Mouse (Mus musculus) stomach, embryonic 15.5 days (tissue): Measurements from ENCODE around the gene Cic. TPM values are rescaled to one million over a fixed set of nuclear protein-coding genes. Genes with fewer than 3 reads are reported as not detected.

Experiments
- ATAC-seq: fragments of 200-750 bp; cut with Nextera tagmentation; 2 replicates; pipeline ENCODE4 v1.8.0; 2017; ENCODE audit warnings: low read depth, moderate number of reproducible peaks, moderate TSS enrichment; ENCODE audit not compliant: insufficient read depth, low FRiP score
- H3K27ac ChIP-seq: fragments of 300-500 bp; sonication (generic); 2 replicates; pipeline ENCODE4 v1.5.1; 2015; ENCODE audit warnings: mild to moderate bottlenecking, inconsistent platforms
- H3K27me3 ChIP-seq: fragments of 300-500 bp; sonication (generic); replicated peaks from 2 replicates; pipeline ENCODE4 v1.6.1; 2015; ENCODE audit warnings: inconsistent platforms
- H3K36me3 ChIP-seq: fragments of 300-500 bp; sonication (generic); 2 replicates; pipeline ENCODE4 v1.6.1; 2015; ENCODE audit warnings: inconsistent platforms
- H3K4me1 ChIP-seq: fragments of 300-500 bp; sonication (generic); 2 replicates; pipeline ENCODE4 v1.6.1; 2015; ENCODE audit warnings: inconsistent platforms
- H3K4me2 ChIP-seq: fragments of 300-500 bp; sonication (generic); 2 replicates; pipeline ENCODE4 v1.6.1; 2015; ENCODE audit warnings: mild to moderate bottlenecking, inconsistent platforms
- H3K4me3 ChIP-seq: fragments of 300-500 bp; sonication (generic); replicated peaks from 2 replicates; pipeline ENCODE4 v1.5.1; 2015; ENCODE audit warnings: inconsistent platforms
- H3K9ac ChIP-seq: fragments of 300-500 bp; sonication (generic); 2 replicates; pipeline ENCODE4 v1.6.1; 2015; ENCODE audit warnings: inconsistent platforms
- H3K9me3 ChIP-seq: fragments of 300-500 bp; sonication (generic); 2 replicates; pipeline ENCODE4 v1.6.1; 2016; ENCODE audit warnings: inconsistent platforms
- WGBS: fragments of 180-500 bp; shearing (Covaris S2); methylation state at CpG from one replicate; pipeline ENCODE4 v1.1.7; 2015; 5-methylcytosine and 5-hydroxymethylcytosine counted together
- polyA plus RNA-seq: library from polyadenylated mRNA; unstranded; fragments of >200 nt; fragmentation: Nextera tagmentation; extraction: Ambion mirVana; gene quantifications from 2 replicates; pipeline ENCODE4 v1.2.1, GENCODE M21; 2015

Cic gene
- polyA plus RNA-seq, 1 experiment from 2014 or later: 36.4 TPM

DNA sequence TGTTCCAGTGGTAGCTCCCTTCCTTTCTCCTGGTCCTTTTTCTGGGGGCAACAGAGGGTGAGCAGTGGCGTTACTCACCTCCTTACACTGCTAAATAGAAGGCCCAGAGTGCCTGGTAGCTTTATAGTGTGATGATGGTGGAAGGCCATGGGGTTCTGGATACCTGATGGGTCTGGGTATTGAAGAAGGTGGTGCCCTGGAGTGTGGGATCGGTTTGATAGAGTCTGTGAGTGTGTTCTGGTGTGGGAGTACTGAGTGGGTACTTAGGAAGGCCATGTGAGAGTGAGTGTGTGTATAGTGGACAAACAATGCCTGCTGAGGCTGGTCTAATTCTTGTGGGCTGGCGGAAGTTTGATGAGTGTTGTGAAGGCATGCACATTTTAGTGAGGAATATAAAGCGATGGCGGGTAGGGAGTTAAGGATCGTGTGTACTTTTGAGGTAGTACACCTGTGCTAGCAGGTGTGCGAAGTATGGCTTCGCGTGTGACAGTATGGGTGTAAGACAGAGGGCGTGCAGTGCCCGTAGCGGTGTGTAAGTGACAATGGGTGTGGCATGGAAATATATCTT lies 13.7 kb downstream of the Cic start:
- ATAC-seq: peak; percentile 5; the same call in 1 of the 2 replicates
- Histone ChIP-seq H3K27me3 (no peaks in the 10 kb centered on the region), H3K9ac (peak overlapping the region; percentile 48; the same call in 1 of the 2 replicates), H3K36me3 (peaks cover 15% of the 10 kb centered on the region), H3K4me3 (peak overlapping the region; percentile 71), H3K4me1 (peaks cover 53% of the 10 kb centered on the region), H3K27ac (peak overlapping the region; percentile 100), H3K4me2 (peak overlapping the region; percentile 87), H3K9me3 (no peaks in the 10 kb centered on the region)
- WGBS: 16% methylated on average over 12 of the region's 12 CpGs

DNA sequence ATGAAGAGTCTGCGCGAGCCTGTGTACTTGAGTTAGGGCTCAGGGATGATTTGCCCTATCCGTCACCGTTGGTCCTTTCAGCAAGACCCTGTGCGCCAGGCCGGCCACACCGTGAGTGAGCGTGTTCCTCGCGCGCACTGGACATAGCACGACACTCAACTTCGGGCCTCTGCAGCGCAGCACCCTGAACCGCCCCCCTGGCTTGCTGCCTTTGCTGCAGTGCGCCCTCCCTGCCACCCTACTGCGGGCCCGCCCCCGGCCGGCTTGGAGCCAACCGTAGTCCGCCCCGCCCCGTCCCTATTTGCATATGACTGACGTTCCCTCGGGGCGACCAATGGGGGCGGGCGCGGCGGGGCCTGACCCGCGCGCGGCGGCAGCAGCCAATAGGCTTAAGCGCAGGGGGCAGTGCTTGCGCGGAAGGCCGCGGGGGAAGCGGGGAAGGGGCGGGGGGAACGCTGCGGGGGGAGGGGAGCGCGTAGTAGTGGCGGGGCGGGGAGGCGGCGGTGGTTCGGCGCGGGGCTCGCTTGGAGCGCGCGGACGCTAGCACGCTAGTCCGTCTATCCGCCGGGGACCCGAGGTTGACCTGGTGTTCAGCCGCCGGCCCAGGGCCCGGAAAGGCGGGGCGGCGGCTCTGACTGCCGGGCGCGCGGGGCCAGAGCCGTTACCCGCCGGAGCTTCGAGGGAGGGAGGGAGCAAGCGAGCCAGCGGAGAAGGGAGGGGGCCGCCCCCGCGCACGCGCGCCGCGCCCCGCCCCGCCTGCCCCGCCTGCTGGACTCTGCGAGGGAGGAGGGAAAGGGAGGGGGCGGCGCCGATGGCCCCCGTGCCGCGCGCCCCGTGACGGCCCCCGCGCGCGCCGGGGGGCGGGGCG lies 14.5 kb downstream of the Cic start:
- WGBS: 1% methylated on average over 47 of the region's 108 CpGs
- Histone ChIP-seq H3K4me1 (peaks cover 49% of the 10 kb centered on the region), H3K27me3 (no peaks in the 10 kb centered on the region), H3K4me3 (peak overlapping the region; percentile 71), H3K9ac (peak overlapping the region; percentile 71), H3K4me2 (peak overlapping the region; percentile 87), H3K9me3 (no peaks in the 10 kb centered on the region), H3K27ac (peak overlapping the region; percentile 100), H3K36me3 (peaks cover 22% of the 10 kb centered on the region)
- peak; percentile 80 for ATAC-seq

DNA sequence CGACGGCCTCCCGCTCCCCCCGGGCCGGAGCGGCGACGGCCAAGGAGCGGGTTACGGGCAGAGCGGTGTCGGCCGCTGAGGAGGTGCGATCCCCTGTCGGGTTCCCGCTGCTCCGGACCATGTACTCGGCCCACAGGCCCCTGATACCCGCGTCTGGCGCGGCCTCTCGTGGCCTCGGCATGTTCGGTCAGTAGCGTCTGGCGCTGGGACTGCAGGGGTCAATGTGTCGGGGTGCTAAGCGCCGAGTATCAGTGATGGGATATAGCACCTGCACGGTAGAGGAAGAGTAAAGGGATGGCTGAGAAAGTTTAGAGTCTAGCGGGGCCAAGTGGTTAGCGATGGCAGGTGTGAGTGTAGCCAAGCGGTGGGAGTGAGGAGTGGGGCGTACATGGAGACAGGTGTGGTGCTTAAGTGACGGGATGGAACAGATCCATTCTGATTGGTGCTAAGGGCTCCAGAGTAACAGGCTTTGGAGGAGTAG lies 15.3 kb downstream of the Cic start:
- Histone ChIP-seq H3K9ac (peak overlapping the region; percentile 71), H3K4me2 (peak overlapping the region; percentile 73), H3K4me1 (peaks cover 43% of the 10 kb centered on the region), H3K4me3 (peak overlapping the region; percentile 71), H3K9me3 (no peaks in the 10 kb centered on the region), H3K27me3 (no peaks in the 10 kb centered on the region), H3K36me3 (peaks cover 30% of the 10 kb centered on the region), H3K27ac (peak overlapping the region; percentile 99)
- no peak for ATAC-seq
- 0% methylated on average over 33 of the region's 36 CpGs for WGBS

DNA sequence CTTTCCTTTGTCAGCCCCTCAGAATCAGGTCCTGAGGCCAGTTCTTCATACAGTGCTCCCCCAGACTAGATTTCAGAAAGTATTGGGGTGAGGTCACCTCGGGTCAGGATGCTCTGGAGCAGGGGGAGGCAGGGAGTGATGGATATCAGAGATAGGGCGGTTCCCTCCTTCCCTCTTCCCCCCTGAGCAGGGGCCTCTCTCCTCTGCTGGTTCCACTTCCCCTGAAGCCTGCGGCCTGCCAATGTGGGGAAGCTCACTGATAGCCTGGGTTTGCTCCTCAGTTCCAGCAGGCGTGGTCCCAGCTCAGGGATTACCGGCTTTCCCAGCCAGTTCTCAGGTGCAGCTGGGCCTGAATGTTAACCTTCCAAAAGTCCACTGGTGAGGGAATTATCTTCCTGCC lies 16.1 kb downstream of the Cic start:
- H3K9me3 ChIP-seq: no peaks in the 10 kb centered on the region
- no peaks in the 10 kb centered on the region for H3K27me3 ChIP-seq
- H3K4me2 ChIP-seq: peak overlapping the region; percentile 73
- H3K4me1 ChIP-seq: peaks cover 41% of the 10 kb centered on the region
- ATAC-seq: no peak
- peak overlapping the region; percentile 99 for H3K27ac ChIP-seq
- 4% methylated on average over 5 of the region's 5 CpGs for WGBS
- peaks cover 38% of the 10 kb centered on the region for H3K36me3 ChIP-seq
- H3K9ac ChIP-seq: peak overlapping the region; percentile 71; the same call in 1 of the 2 replicates
- peak overlapping the region; percentile 71 for H3K4me3 ChIP-seq

DNA sequence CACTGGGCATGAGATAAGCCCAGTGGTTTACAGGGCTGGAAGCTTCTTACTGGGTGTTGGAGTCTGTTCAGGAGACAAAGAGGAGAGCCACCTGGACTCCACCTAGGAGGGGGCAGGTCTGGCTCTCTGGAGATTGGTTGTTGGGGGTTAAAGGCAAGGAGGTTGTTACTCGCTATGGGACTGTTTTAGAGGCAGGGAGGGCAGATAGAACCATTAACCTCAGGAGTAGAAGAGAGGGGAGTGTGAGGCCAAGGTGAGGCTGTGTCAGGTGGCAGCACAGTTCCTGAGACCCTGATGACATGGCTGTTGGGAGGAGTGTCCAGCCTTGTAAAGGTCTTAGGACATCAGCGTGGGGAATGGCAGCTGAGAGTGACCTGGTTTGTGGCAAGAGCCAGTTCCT lies 16.7 kb downstream of the Cic start:
- H3K4me1 ChIP-seq: peaks cover 41% of the 10 kb centered on the region
- H3K36me3 ChIP-seq: peaks cover 43% of the 10 kb centered on the region
- peak overlapping the region; percentile 19; the same call in 1 of the 2 replicates for H3K9ac ChIP-seq
- no peaks in the 10 kb centered on the region for H3K27me3 ChIP-seq
- H3K27ac ChIP-seq: 0 out of 2 replicates have a peak overlapping the region, but pooled peaks have one; percentile 99
- ATAC-seq: no peak
- WGBS: 48% methylated on average over 2 of the region's 2 CpGs
- peak overlapping the region; percentile 73 for H3K4me2 ChIP-seq
- peak overlapping the region; percentile 71 for H3K4me3 ChIP-seq
- H3K9me3 ChIP-seq: no peaks in the 10 kb centered on the region

DNA sequence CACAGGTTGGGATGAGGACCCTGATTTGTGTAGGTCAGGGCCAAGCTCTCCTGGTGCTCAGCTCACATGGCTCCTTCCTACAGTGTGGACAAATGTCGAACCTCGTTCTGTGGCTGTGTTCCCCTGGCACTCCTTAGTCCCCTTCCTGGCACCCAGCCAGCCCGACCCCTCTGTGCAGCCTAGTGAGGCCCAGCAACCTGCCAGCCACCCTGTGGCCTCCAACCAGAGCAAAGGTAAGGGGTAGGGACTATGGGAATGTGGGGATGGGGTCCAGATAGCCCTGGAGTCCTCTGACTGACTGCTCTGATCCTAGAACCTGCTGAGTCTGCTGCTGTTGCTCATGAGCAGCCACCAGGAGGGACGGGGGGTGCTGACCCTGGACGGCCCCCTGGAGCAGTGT lies 17.3 kb downstream of the Cic start:
- H3K9me3 ChIP-seq: no peaks in the 10 kb centered on the region
- no peak overlapping the region for H3K4me2 ChIP-seq
- WGBS: 53% methylated on average over 5 of the region's 5 CpGs
- ATAC-seq: no peak
- H3K4me3 ChIP-seq: no peak overlapping the region; the same call in 1 of the 2 replicates
- peak overlapping the region; percentile 99; the same call in 1 of the 2 replicates for H3K27ac ChIP-seq
- H3K4me1 ChIP-seq: peaks cover 40% of the 10 kb centered on the region
- H3K27me3 ChIP-seq: no peaks in the 10 kb centered on the region
- H3K9ac ChIP-seq: no peak overlapping the region
- H3K36me3 ChIP-seq: peaks cover 49% of the 10 kb centered on the region

DNA sequence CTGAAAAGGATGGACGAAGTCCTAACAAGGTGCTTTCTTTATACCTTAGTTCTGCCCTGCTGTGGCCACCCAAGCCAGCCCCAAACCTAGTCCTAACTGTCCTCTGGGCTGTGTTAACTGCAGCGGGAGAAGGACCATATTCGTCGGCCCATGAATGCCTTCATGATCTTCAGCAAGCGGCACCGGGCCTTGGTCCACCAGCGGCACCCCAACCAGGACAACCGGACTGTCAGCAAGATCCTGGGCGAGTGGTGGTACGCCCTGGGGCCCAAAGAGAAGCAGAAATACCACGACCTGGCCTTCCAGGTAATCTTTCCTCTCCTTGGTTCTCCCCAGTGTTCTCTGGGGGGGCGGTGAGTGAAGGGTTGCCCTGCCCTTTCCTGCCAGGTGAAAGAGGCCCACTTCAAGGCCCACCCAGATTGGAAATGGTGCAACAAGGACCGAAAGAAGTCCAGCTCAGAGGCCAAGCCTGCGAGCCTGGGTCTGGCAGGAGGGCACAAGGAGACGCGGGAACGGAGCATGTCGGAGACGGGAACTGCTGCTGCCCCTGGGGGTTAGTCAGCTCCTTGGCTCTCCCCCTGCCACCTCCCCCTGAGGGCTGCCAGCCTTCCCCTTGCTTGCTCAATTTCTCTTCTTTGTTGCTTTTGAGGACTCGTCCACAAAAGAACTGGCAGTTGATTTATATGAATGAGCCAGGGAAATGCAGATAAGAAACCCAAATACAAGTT lies 18.2 kb downstream of the Cic start:
- Histone ChIP-seq H3K9ac (no peak overlapping the region), H3K4me3 (no peak overlapping the region), H3K4me1 (peaks cover 35% of the 10 kb centered on the region), H3K4me2 (no peak overlapping the region), H3K9me3 (no peaks in the 10 kb centered on the region), H3K36me3 (peaks cover 58% of the 10 kb centered on the region), H3K27me3 (no peaks in the 10 kb centered on the region), H3K27ac (no peak overlapping the region)
- no peak for ATAC-seq
- 93% methylated on average over 20 of the region's 20 CpGs for WGBS

DNA sequence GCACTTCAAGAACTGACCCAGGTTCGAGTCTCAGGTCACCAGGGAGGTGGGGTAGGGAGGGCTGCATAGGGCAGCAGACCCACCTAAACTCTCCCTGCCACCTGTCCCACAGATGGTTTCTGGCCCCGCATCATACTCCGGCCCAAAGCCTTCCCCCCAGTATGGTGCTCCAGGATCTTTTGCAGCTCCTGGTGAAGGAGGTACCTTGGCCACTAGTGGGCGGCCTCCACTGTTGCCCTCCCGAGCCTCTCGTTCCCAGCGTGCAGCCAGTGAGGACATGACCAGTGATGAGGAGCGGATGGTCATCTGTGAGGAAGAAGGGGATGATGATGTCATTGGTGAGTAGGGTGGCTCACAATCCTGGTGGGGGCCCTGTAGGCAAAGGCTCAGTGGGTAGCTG lies 19.5 kb downstream of the Cic start:
- Histone ChIP-seq H3K27me3 (no peaks in the 10 kb centered on the region), H3K9me3 (no peaks in the 10 kb centered on the region), H3K4me1 (peaks cover 26% of the 10 kb centered on the region), H3K36me3 (peaks cover 70% of the 10 kb centered on the region), H3K4me2 (no peak overlapping the region), H3K9ac (no peak overlapping the region), H3K4me3 (no peak overlapping the region), H3K27ac (no peak overlapping the region)
- WGBS: 79% methylated on average over 8 of the region's 8 CpGs
- no peak for ATAC-seq

DNA sequence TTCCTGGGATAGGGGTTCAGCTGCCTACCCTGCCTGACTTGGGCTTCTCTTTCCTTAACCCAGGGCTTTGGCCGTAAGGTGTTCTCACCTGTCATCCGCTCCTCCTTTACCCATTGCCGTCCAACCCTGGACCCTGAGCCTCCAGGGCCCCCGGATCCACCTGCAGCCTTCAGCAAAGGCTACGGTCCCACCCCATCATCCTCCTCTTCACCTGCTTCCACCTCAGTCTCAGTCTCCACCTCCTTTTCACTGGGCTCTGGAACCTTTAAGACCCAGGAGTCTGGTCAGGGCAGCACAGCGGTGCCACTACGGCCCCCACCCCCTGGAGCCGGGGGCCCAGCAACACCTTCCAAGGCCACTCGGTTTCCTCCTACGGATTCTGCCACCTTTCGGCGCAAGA lies 20.5 kb downstream of the Cic start:
- Histone ChIP-seq H3K9me3 (no peaks in the 10 kb centered on the region), H3K27ac (no peak overlapping the region), H3K27me3 (no peaks in the 10 kb centered on the region), H3K4me3 (no peak overlapping the region), H3K36me3 (peaks cover 79% of the 10 kb centered on the region), H3K4me1 (peaks cover 26% of the 10 kb centered on the region), H3K4me2 (no peak overlapping the region), H3K9ac (no peak overlapping the region)
- WGBS: 86% methylated on average over 12 of the region's 12 CpGs
- ATAC-seq: no peak

DNA sequence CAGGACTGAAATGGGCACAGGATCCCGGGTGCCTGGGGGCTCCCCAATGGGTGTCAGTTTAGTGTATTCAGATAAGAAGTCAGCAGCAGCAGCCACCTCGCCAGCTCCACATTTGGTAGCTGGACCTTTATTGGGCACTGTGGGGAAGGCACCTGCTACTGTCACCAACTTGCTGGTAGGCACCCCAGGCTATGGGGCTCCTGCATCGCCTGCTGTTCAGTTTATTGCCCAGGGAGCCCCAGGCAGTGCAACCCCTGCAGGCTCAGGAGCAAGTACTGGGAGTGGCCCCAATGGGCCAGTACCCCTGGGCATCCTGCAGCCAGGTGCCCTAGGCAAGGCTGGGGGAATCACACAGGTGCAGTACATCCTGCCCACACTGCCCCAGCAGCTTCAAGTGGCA lies 21.2 kb downstream of the Cic start:
- no peak for ATAC-seq
- 89% methylated on average over 3 of the region's 3 CpGs for WGBS
- no peaks in the 10 kb centered on the region for H3K27me3 ChIP-seq

DNA sequence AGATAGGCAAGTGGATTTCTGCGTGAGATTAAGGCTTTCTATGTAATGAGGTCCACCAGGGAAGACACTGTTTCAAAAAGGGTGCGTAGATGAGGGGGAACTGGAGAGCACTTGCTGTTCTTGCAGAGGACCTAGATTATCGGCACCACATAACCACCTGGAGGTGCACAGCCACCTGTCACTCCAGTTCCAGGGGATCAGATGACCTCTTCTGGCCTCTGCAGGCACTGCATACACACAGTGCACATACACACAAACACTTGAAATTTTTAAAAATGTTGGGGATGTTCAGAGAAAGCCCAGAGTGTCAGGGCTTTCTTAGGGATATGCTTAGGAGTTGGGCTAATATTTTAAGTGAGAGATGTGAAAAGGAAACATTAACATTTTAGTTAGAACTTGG lies 22.4 kb downstream of the Cic start:
- H3K4me1 ChIP-seq: peaks cover 7% of the 10 kb centered on the region
- H3K27ac ChIP-seq: no peak overlapping the region
- ATAC-seq: no peak
- H3K27me3 ChIP-seq: no peaks in the 10 kb centered on the region
- H3K36me3 ChIP-seq: peaks cover 92% of the 10 kb centered on the region
- H3K4me3 ChIP-seq: no peak overlapping the region
- WGBS: 95% methylated on average over 3 of the region's 3 CpGs
- no peak overlapping the region for H3K9ac ChIP-seq
- no peaks in the 10 kb centered on the region for H3K9me3 ChIP-seq
- no peak overlapping the region for H3K4me2 ChIP-seq

More for the DNA sequence above, 21.2 kb downstream of the Cic start:
- H3K9ac ChIP-seq: no peak overlapping the region
- no peak overlapping the region for H3K4me3 ChIP-seq
- no peaks in the 10 kb centered on the region for H3K9me3 ChIP-seq
- H3K4me2 ChIP-seq: no peak overlapping the region
- no peak overlapping the region for H3K27ac ChIP-seq
- peaks cover 19% of the 10 kb centered on the region for H3K4me1 ChIP-seq
- peaks cover 86% of the 10 kb centered on the region for H3K36me3 ChIP-seq
